Mouse (Mus musculus): ENCODE data around the gene Dnajc14. TPM values are rescaled to one million over a fixed set of nuclear protein-coding genes. Genes with fewer than 3 reads are reported as not detected.

Gene Dnajc14
- polyA plus RNA-seq, 1 experiment from 2014 or later, result 36.9 TPM

- no peaks in the 10 kb centered on the region for H3K27me3 ChIP-seq (ENCODE audit: control insufficient read depth, insufficient read depth, low read length)
Observed at GRCm38 (mm10) chr10:128823821-128824220, 20.0 kb downstream of the Dnajc14 start.

DNA sequence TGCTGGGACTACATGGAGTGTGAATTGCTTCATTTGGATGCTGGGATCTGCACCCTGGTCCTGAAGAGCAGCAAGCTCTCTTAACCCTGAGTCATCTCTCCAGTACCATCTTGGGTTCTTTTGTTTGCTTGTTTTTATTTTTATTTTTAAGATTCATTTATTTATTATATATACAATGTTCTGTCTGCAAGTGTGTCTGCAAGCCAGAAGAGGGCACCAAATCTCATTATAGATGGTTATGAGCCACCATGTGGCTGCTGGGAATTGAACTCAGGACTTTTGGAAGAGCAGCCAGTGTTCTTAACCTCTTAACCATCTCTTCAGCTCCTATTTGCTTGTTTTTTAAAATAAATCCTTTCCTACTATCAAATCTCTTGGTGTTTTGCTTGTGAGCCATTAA, 33.5 kb downstream of the Dnajc14 start:
- ATAC-seq (ENCODE audit: low FRiP score, low TSS enrichment), result no peak
- Histone ChIP-seq H3K4me2 (replicated peaks; ENCODE audit: low read depth, low read length) (no peak overlapping the region), H3K27me3 (ENCODE audit: control insufficient read depth, insufficient read depth, low read length) (no peaks in the 10 kb centered on the region), H3K27ac (ENCODE audit: low read depth, low read length) (no peak overlapping the region), H3K4me1 (ENCODE audit: control insufficient read depth, insufficient read depth, low read length) (no peaks in the 10 kb centered on the region), H3K9me3 (ENCODE audit: control insufficient read depth, low read length) (no peaks in the 10 kb centered on the region), H3K36me3 (ENCODE audit: control insufficient read depth, insufficient read depth, low read length) (peaks cover 75% of the 10 kb centered on the region), H3K9ac (ENCODE audit: low read depth, low read length) (no peak overlapping the region), H3K4me3 (ENCODE audit: low read length) (no peak overlapping the region)

More at GRCm38 (mm10) chr10:128823821-128824220, 20.0 kb downstream of the Dnajc14 start:
- H3K9ac ChIP-seq (ENCODE audit: low read depth, low read length), result no peak overlapping the region
- 97% methylated on average over 9 of the region's 9 CpGs for WGBS
- peaks cover 7% of the 10 kb centered on the region for H3K4me1 ChIP-seq (ENCODE audit: control insufficient read depth, insufficient read depth, low read length)
- no peaks in the 10 kb centered on the region for H3K9me3 ChIP-seq (ENCODE audit: control insufficient read depth, low read length)
- H3K4me3 ChIP-seq (ENCODE audit: low read length), result no peak overlapping the region
- no peak overlapping the region for H3K4me2 ChIP-seq (replicated peaks; ENCODE audit: low read depth, low read length)
- no peak for ATAC-seq (ENCODE audit: low FRiP score, low TSS enrichment)
- no peak overlapping the region for H3K27ac ChIP-seq (ENCODE audit: low read depth, low read length)
- peaks cover 22% of the 10 kb centered on the region for H3K36me3 ChIP-seq (ENCODE audit: control insufficient read depth, insufficient read depth, low read length)

DNA sequence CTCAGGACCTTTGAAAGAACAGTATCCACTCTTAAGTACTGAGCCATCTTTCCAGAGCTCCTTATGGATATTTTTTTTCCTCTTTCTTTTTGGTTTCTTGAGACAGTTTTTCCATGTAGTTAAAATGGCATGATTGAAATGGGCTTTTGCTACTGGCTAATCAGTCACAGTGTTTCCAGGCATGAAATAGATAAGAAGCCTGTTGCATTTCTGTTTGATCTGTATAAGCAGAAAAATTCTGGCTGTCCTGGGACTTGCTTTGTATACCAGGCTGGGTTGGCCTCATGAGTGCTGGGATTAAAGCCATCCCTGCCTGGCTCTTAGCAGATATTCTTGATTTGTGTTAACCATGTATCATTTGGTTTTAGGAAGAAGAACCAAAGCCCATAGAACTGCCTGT, 35.6 kb downstream of the Dnajc14 start:
- Histone ChIP-seq H3K9me3 (ENCODE audit: control insufficient read depth, low read length) (no peaks in the 10 kb centered on the region), H3K36me3 (ENCODE audit: control insufficient read depth, insufficient read depth, low read length) (peaks cover 77% of the 10 kb centered on the region), H3K4me2 (replicated peaks; ENCODE audit: low read depth, low read length) (no peak overlapping the region), H3K9ac (ENCODE audit: low read depth, low read length) (no peak overlapping the region), H3K27me3 (ENCODE audit: control insufficient read depth, insufficient read depth, low read length) (no peaks in the 10 kb centered on the region), H3K4me3 (ENCODE audit: low read length) (no peak overlapping the region), H3K27ac (ENCODE audit: low read depth, low read length) (no peak overlapping the region), H3K4me1 (ENCODE audit: control insufficient read depth, insufficient read depth, low read length) (no peaks in the 10 kb centered on the region)
- no peak for ATAC-seq (ENCODE audit: low FRiP score, low TSS enrichment)

- H3K4me1 ChIP-seq (ENCODE audit: control insufficient read depth, insufficient read depth, low read length), result no peaks in the 10 kb centered on the region; the same call in 1 of the 2 replicates
- peaks cover 73% of the 10 kb centered on the region for H3K36me3 ChIP-seq (ENCODE audit: control insufficient read depth, insufficient read depth, low read length)
- no peaks in the 10 kb centered on the region for H3K27me3 ChIP-seq (ENCODE audit: control insufficient read depth, insufficient read depth, low read length)
- H3K4me2 ChIP-seq (replicated peaks; ENCODE audit: low read depth, low read length), result no peak overlapping the region
- no peak overlapping the region for H3K27ac ChIP-seq (ENCODE audit: low read depth, low read length)
- H3K4me3 ChIP-seq (ENCODE audit: low read length), result no peak overlapping the region
- H3K9me3 ChIP-seq (ENCODE audit: control insufficient read depth, low read length), result no peaks in the 10 kb centered on the region
- ATAC-seq (ENCODE audit: low FRiP score, low TSS enrichment), result no peak
- no peak overlapping the region for H3K9ac ChIP-seq (ENCODE audit: low read depth, low read length)
Observed at GRCm38 (mm10) chr10:128840612-128841011, 36.8 kb downstream of the Dnajc14 start.

GRCm38 (mm10) chr10:128843260-128843659, 39.4 kb downstream of the Dnajc14 start:
- Histone ChIP-seq H3K4me2 (replicated peaks; ENCODE audit: low read depth, low read length) (no peak overlapping the region), H3K27me3 (ENCODE audit: control insufficient read depth, insufficient read depth, low read length) (no peaks in the 10 kb centered on the region), H3K9ac (ENCODE audit: low read depth, low read length) (no peak overlapping the region), H3K36me3 (ENCODE audit: control insufficient read depth, insufficient read depth, low read length) (peaks cover 66% of the 10 kb centered on the region), H3K27ac (ENCODE audit: low read depth, low read length) (no peak overlapping the region), H3K4me3 (ENCODE audit: low read length) (no peak overlapping the region), H3K4me1 (ENCODE audit: control insufficient read depth, insufficient read depth, low read length) (no peaks in the 10 kb centered on the region; the same call in 1 of the 2 replicates), H3K9me3 (ENCODE audit: control insufficient read depth, low read length) (no peaks in the 10 kb centered on the region)
- 93% methylated on average over 5 of the region's 5 CpGs for WGBS
- ATAC-seq (ENCODE audit: low FRiP score, low TSS enrichment), result no peak

GRCm38 (mm10) chr10:128845516-128845915, 41.7 kb downstream of the Dnajc14 start:
- WGBS, result 45% methylated on average over 2 of the region's 2 CpGs
- Histone ChIP-seq H3K27ac (ENCODE audit: low read depth, low read length) (0 out of 2 replicates have a peak overlapping the region, but pooled peaks have one; percentile 13), H3K9me3 (ENCODE audit: control insufficient read depth, low read length) (no peaks in the 10 kb centered on the region), H3K9ac (ENCODE audit: low read depth, low read length) (no peak overlapping the region), H3K4me3 (ENCODE audit: low read length) (no peak overlapping the region), H3K27me3 (ENCODE audit: control insufficient read depth, insufficient read depth, low read length) (no peaks in the 10 kb centered on the region), H3K4me1 (ENCODE audit: control insufficient read depth, insufficient read depth, low read length) (no peaks in the 10 kb centered on the region; the same call in 1 of the 2 replicates), H3K36me3 (ENCODE audit: control insufficient read depth, insufficient read depth, low read length) (peaks cover 69% of the 10 kb centered on the region), H3K4me2 (replicated peaks; ENCODE audit: low read depth, low read length) (no peak overlapping the region)
- no peak for ATAC-seq (ENCODE audit: low FRiP score, low TSS enrichment)

GRCm38 (mm10) chr10:128846664-128847063, 42.8 kb downstream of the Dnajc14 start:
- 87% methylated on average over 4 of the region's 4 CpGs for WGBS
- H3K4me2 ChIP-seq (replicated peaks; ENCODE audit: low read depth, low read length), result no peak overlapping the region
- H3K9ac ChIP-seq (ENCODE audit: low read depth, low read length), result no peak overlapping the region
- H3K36me3 ChIP-seq (ENCODE audit: control insufficient read depth, insufficient read depth, low read length), result peaks cover 66% of the 10 kb centered on the region
- H3K27ac ChIP-seq (ENCODE audit: low read depth, low read length), result no peak overlapping the region
- no peak for ATAC-seq (ENCODE audit: low FRiP score, low TSS enrichment)
- no peaks in the 10 kb centered on the region for H3K9me3 ChIP-seq (ENCODE audit: control insufficient read depth, low read length)
- H3K4me3 ChIP-seq (ENCODE audit: low read length), result no peak overlapping the region
- no peaks in the 10 kb centered on the region; the same call in 1 of the 2 replicates for H3K4me1 ChIP-seq (ENCODE audit: control insufficient read depth, insufficient read depth, low read length)
- H3K27me3 ChIP-seq (ENCODE audit: control insufficient read depth, insufficient read depth, low read length), result no peaks in the 10 kb centered on the region

DNA sequence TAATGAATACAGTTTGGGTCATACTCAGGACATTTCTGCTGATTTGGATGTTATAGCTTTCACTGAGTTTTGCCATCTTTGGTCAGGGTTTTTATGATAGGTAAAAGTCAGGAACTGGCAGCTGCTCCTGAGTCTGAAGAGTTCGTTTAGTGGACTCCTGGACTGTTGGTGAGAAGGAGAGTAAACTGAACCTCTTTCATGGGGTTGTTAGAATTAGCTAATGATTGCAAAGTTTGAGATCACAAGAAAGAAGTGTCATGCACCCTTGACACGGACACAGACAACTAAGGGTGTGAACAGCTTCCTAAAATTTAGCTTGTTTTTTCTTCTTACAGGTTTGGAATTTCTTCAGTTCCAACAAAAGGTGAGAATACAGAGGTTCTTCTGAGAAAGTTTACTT, 44.6 kb downstream of the Dnajc14 start:
- H3K27me3 ChIP-seq (ENCODE audit: control insufficient read depth, insufficient read depth, low read length), result no peaks in the 10 kb centered on the region
- H3K36me3 ChIP-seq (ENCODE audit: control insufficient read depth, insufficient read depth, low read length), result peaks cover 61% of the 10 kb centered on the region
- no peaks in the 10 kb centered on the region for H3K9me3 ChIP-seq (ENCODE audit: control insufficient read depth, low read length)
- no peak overlapping the region for H3K4me3 ChIP-seq (ENCODE audit: low read length)
- no peak overlapping the region for H3K27ac ChIP-seq (ENCODE audit: low read depth, low read length)
- no peak overlapping the region for H3K9ac ChIP-seq (ENCODE audit: low read depth, low read length)
- ATAC-seq (ENCODE audit: low FRiP score, low TSS enrichment), result no peak
- 26% methylated on average over 2 of the region's 2 CpGs for WGBS
- no peak overlapping the region for H3K4me2 ChIP-seq (replicated peaks; ENCODE audit: low read depth, low read length)
- no peaks in the 10 kb centered on the region; the same call in 1 of the 2 replicates for H3K4me1 ChIP-seq (ENCODE audit: control insufficient read depth, insufficient read depth, low read length)

DNA sequence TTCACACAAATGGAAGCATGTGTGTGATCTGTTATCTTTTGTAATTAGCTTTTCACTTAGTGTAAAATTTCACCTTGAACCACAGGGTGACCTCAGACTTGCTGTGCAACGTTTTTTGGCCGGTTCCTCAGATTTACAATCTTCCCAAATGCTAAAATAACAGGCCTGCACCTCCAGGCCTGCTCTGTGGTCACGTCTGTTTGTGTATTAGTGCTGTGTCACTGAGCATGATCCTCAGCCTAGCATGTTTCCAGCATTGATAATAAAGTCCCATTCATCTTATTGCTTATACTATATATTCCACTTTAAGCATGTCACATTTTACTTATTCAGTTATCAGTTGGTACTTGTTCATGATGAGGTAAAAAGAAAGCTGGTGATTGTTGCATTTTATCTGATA, 46.5 kb downstream of the Dnajc14 start:
- peaks cover 57% of the 10 kb centered on the region for H3K36me3 ChIP-seq (ENCODE audit: control insufficient read depth, insufficient read depth, low read length)
- 42% methylated on average over 3 of the region's 3 CpGs for WGBS

More for the DNA sequence above, 46.5 kb downstream of the Dnajc14 start:
- Histone ChIP-seq H3K27me3 (ENCODE audit: control insufficient read depth, insufficient read depth, low read length) (no peaks in the 10 kb centered on the region), H3K9me3 (ENCODE audit: control insufficient read depth, low read length) (no peaks in the 10 kb centered on the region), H3K4me1 (ENCODE audit: control insufficient read depth, insufficient read depth, low read length) (no peaks in the 10 kb centered on the region; the same call in 1 of the 2 replicates), H3K9ac (ENCODE audit: low read depth, low read length) (no peak overlapping the region), H3K4me2 (replicated peaks; ENCODE audit: low read depth, low read length) (no peak overlapping the region), H3K27ac (ENCODE audit: low read depth, low read length) (no peak overlapping the region), H3K4me3 (ENCODE audit: low read length) (no peak overlapping the region)
- no peak for ATAC-seq (ENCODE audit: low FRiP score, low TSS enrichment)

Data from kidney, embryonic 14.5 days (tissue).